Mouse (Mus musculus): ENCODE results near the gene Mcm2. TPM values are rescaled to one million over a fixed set of nuclear protein-coding genes. Genes with fewer than 3 reads are reported as not detected.

Gene Mcm2
- polyA plus RNA-seq, 1 experiment, result 14.5 TPM

DNA sequence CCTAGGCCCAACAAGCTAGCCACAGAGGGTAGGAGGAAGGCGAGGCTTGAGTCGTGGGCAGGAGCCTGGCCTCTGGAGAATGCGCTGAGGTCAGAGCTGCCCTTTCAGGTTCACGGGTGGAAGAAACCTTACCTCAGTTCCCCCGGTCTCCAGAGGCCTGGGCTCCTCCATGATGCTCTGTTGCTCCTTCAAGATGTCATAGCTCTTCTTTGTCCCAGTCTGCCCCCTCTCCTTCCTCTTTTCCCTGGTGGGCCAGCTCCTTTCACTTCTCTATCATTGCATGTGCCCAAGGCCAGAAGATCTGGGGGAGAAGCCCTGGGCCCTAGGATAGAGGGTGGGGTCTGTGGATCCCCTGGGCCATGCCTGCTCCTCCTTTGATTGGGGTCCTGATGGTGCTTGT is 5.1 kb upstream of the Mcm2 start:
- peak overlapping the region; percentile 31 for H3K4me3 ChIP-seq (ENCODE audit: low read depth, low read length)
- TF ChIP-seq POLR2A (IDR thresholded peaks at IDR 0.05; ENCODE audit: low read depth, low read length) (no peak), CTCF (IDR thresholded peaks at IDR 0.05; ENCODE audit: extremely low read depth, insufficient read length, insufficient replicate concordance, low read depth, low read length) (no peak)
- no peaks in the 10 kb centered on the region for H3K27me3 ChIP-seq (ENCODE audit: control insufficient read depth, insufficient read depth, low read length)
- peaks cover 24% of the 10 kb centered on the region for H3K4me1 ChIP-seq (ENCODE audit: control insufficient read depth, insufficient read depth, insufficient read length, low read length)
- H3K36me3 ChIP-seq (ENCODE audit: control insufficient read depth, insufficient read depth, low read length), result peaks cover 2% of the 10 kb centered on the region; the same call in 1 of the 2 replicates
- 44% methylated on average over 5 of the region's 5 CpGs for WGBS
- no peak overlapping the region; the same call in 1 of the 2 replicates for H3K27ac ChIP-seq (ENCODE audit: insufficient read depth, low read depth, low read length)

DNA sequence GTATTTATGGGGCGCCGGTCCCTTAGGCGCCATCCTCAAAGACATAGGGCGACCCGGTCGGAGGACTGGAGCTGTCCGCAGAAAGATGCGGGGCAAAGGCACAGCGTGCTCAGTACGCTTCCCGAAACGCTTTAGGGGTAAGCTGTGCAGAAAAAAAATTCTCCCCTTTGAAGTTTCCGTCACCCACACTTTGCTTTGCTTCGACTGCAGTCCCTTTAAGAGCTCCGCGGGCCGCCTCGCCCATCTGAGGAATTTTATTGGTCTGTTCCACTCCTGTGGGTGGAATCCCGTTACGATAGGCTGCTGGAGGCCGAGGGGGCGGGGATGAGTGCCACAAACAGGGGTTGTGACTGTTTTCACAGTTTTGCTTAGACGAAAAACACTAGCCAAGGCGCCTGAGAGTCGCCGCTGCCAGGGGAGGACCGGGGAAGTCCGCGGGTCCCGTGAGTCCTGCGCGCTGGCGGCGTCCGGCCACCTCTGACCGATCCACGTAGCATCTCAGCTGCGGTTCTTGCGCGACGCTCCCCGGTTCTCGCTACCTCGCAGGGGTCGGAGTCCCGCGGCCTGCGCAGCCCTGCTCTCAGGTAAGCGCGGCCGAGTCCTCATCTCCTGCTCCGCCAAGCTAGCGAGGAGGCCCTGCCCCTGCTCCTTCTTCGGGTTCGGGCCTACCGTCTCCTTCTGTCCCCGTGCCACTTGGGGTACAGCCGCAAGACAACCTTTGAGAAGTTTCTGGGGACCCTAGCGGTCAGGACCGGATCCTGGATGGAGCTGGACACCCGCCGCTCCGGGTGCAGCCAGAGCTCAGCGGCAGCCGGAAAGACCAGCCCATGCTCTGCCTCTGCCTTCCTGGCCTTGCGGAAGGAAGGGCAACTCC is 3.6 kb upstream of the Mcm2 start, which contains the start of gene Tpra1:
Gene Tpra1 (plus strand): TSS at position 305 of the 874 bp plus-strand sequence.
- Histone ChIP-seq H3K27me3 (ENCODE audit: control insufficient read depth, insufficient read depth, low read length) (no peaks in the 10 kb centered on the region), H3K36me3 (ENCODE audit: control insufficient read depth, insufficient read depth, low read length) (no peaks in the 10 kb centered on the region), H3K4me3 (ENCODE audit: low read depth, low read length) (peak within 1 kb of the TSS; percentile 86), H3K4me1 (ENCODE audit: control insufficient read depth, insufficient read depth, insufficient read length, low read length) (peaks cover 24% of the 10 kb centered on the region), H3K27ac (ENCODE audit: insufficient read depth, low read depth, low read length) (peak within 1 kb of the TSS; percentile 83)
- peak; percentile 28; the same call in 1 of the 2 replicates for TF ChIP-seq CTCF (IDR thresholded peaks at IDR 0.05; ENCODE audit: extremely low read depth, insufficient read length, insufficient replicate concordance, low read depth, low read length)
- TF ChIP-seq POLR2A (IDR thresholded peaks at IDR 0.05; ENCODE audit: low read depth, low read length), result peak; percentile 74
- under 1% methylated on average over 66 of the region's 66 CpGs for WGBS

DNA sequence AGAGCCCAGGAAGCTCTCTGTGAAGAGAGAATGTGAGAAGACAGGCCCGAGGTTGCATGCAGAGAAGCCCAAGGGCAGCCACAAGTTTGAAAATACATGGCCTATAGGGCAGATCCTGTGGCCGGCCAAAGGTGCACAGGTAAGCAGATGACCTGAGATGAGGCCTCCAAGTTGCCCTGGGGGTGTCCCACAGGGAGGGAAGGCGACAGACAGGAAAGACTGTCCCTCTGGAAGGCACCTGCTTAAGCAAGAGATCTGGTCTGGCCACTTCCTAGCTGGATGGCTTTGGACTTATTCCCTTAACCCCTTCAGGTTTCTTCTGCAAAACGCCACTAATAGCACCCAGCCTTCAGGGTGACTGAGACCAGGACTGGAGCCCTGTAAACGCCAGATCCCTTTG is 2.9 kb upstream of the Mcm2 start:
- H3K36me3 ChIP-seq (ENCODE audit: control insufficient read depth, insufficient read depth, low read length), result no peaks in the 10 kb centered on the region
- WGBS, result 2% methylated on average over 5 of the region's 5 CpGs
- TF ChIP-seq CTCF (IDR thresholded peaks at IDR 0.05; ENCODE audit: extremely low read depth, insufficient read length, insufficient replicate concordance, low read depth, low read length) (no peak), POLR2A (IDR thresholded peaks at IDR 0.05; ENCODE audit: low read depth, low read length) (0 out of 2 replicates have a peak, but pooled peaks have one; percentile 13)
- peak overlapping the region; percentile 73 for H3K27ac ChIP-seq (ENCODE audit: insufficient read depth, low read depth, low read length)
- H3K4me3 ChIP-seq (ENCODE audit: low read depth, low read length), result peak overlapping the region; percentile 86
- H3K27me3 ChIP-seq (ENCODE audit: control insufficient read depth, insufficient read depth, low read length), result no peaks in the 10 kb centered on the region
- peaks cover 24% of the 10 kb centered on the region for H3K4me1 ChIP-seq (ENCODE audit: control insufficient read depth, insufficient read depth, insufficient read length, low read length)

DNA sequence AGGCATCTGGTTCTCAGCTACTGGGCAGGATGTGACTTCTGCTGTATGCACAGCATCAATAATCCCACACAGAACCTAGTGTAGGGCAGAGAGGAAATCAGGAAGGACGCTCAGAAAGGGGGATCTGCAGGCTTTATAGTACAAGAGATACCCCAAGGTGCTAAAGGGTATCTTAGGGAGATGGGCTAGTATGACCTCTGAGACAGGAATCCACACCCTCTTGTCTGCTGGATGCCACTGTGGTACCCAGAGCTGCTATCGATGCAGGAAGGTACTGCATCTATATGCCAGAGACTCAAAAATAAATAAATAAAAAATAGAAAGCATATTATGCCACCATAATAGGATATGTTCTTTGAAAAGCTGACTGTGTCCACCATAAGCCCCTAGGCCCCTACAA is 1.0 kb upstream of the Mcm2 start:
- no peak overlapping the region for H3K27ac ChIP-seq (ENCODE audit: insufficient read depth, low read depth, low read length)
- WGBS, result 89% methylated on average over 2 of the region's 2 CpGs
- no peaks in the 10 kb centered on the region for H3K36me3 ChIP-seq (ENCODE audit: control insufficient read depth, insufficient read depth, low read length)
- TF ChIP-seq CTCF (IDR thresholded peaks at IDR 0.05; ENCODE audit: extremely low read depth, insufficient read length, insufficient replicate concordance, low read depth, low read length) (no peak), POLR2A (IDR thresholded peaks at IDR 0.05; ENCODE audit: low read depth, low read length) (no peak)
- no peak overlapping the region for H3K4me3 ChIP-seq (ENCODE audit: low read depth, low read length)
- H3K27me3 ChIP-seq (ENCODE audit: control insufficient read depth, insufficient read depth, low read length), result no peaks in the 10 kb centered on the region
- peaks cover 20% of the 10 kb centered on the region for H3K4me1 ChIP-seq (ENCODE audit: control insufficient read depth, insufficient read depth, insufficient read length, low read length)

DNA sequence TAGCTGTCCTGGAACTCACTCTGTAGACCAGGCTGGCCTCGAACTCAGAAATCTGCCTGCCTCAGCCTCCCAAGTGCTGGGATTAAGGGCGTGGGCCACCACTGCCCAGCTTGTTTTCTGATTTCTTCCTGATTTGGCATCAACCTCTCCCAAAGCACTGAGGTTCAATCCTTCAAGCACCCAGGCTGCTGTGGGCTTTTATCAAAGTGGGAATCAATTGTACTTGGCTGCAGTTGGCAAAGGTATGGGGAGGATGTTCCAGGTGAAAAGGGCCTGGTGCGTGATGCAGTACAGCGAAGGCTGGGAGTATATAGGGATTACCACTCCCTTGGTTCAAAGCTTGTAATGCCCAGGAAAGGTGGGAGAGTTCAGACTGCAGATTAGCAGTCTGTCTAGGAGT is 506 bp upstream of the Mcm2 start:
- Histone ChIP-seq H3K27ac (ENCODE audit: insufficient read depth, low read depth, low read length) (no peak overlapping the region), H3K4me1 (ENCODE audit: control insufficient read depth, insufficient read depth, insufficient read length, low read length) (peaks cover 16% of the 10 kb centered on the region), H3K4me3 (ENCODE audit: low read depth, low read length) (no peak overlapping the region), H3K27me3 (ENCODE audit: control insufficient read depth, insufficient read depth, low read length) (no peaks in the 10 kb centered on the region), H3K36me3 (ENCODE audit: control insufficient read depth, insufficient read depth, low read length) (no peaks in the 10 kb centered on the region)
- 55% methylated on average over 4 of the region's 4 CpGs for WGBS
- TF ChIP-seq POLR2A (IDR thresholded peaks at IDR 0.05; ENCODE audit: low read depth, low read length) (0 out of 2 replicates have a peak, but pooled peaks have one; percentile 6), CTCF (IDR thresholded peaks at IDR 0.05; ENCODE audit: extremely low read depth, insufficient read length, insufficient replicate concordance, low read depth, low read length) (no peak)

DNA sequence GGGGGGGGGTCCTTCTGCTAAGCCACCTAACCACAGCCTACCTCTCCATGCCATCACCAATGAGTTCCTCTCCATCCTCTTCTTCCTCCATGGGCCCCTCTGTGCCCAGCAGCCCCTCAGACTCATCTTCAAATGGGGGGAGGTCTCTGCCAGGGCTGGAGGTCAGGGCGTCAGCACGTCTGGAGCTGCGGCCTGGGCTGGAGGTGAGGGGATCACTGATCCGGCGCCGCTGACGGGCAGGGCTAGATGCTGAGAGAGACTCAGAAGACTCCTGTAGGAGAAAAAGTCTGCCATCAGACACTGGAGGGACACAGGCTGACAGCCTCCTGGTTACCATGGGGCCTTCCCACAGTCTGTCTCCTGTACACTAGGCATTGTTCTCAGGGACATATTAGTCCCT is 1.3 kb downstream of the Mcm2 start:
- no peak overlapping the region for H3K4me3 ChIP-seq (ENCODE audit: low read depth, low read length)
- TF ChIP-seq POLR2A (IDR thresholded peaks at IDR 0.05; ENCODE audit: low read depth, low read length) (no peak), CTCF (IDR thresholded peaks at IDR 0.05; ENCODE audit: extremely low read depth, insufficient read length, insufficient replicate concordance, low read depth, low read length) (no peak)
- WGBS, result 81% methylated on average over 7 of the region's 7 CpGs
- peaks cover 5% of the 10 kb centered on the region; the same call in 1 of the 2 replicates for H3K4me1 ChIP-seq (ENCODE audit: control insufficient read depth, insufficient read depth, insufficient read length, low read length)
- H3K36me3 ChIP-seq (ENCODE audit: control insufficient read depth, insufficient read depth, low read length), result no peaks in the 10 kb centered on the region; the same call in none of the 2 replicates
- no peak overlapping the region for H3K27ac ChIP-seq (ENCODE audit: insufficient read depth, low read depth, low read length)
- no peaks in the 10 kb centered on the region for H3K27me3 ChIP-seq (ENCODE audit: control insufficient read depth, insufficient read depth, low read length)

DNA sequence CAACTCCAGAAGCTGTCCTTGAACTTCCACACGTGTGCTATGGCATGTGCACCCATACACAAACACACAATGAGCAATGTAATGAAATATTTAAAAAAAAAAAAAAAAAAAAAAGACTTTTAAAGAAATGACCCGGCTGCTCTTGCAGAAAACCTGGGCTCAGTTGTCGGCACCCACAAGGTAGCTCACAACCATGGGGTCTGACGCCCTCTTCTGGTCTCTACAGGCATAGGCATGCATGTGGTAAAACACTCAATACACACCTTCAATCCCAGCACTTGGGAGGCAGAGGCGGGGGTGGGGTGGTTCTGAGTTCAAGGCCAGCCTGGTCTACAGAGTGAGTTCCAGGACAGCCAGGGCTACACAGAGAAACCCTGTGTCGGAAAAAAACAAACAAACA is 2.6 kb downstream of the Mcm2 start:
- no peak for TF ChIP-seq CTCF (IDR thresholded peaks at IDR 0.05; ENCODE audit: extremely low read depth, insufficient read length, insufficient replicate concordance, low read depth, low read length)
- TF ChIP-seq POLR2A (IDR thresholded peaks at IDR 0.05; ENCODE audit: low read depth, low read length), result no peak
- WGBS, result 73% methylated on average over 6 of the region's 6 CpGs
- no peak overlapping the region for H3K27ac ChIP-seq (ENCODE audit: insufficient read depth, low read depth, low read length)
- H3K27me3 ChIP-seq (ENCODE audit: control insufficient read depth, insufficient read depth, low read length), result no peaks in the 10 kb centered on the region
- H3K36me3 ChIP-seq (ENCODE audit: control insufficient read depth, insufficient read depth, low read length), result peaks cover 9% of the 10 kb centered on the region
- no peak overlapping the region for H3K4me3 ChIP-seq (ENCODE audit: low read depth, low read length)
- no peaks in the 10 kb centered on the region for H3K4me1 ChIP-seq (ENCODE audit: control insufficient read depth, insufficient read depth, insufficient read length, low read length)
